Mouse (Mus musculus) CD8-positive naive resting alpha-beta T cell, adult 2 months (primary cell): ENCODE data around the gene Ttc30b.
"Not testable (repeated sequence)": the region's sequence is repeated elsewhere in the genome, so short reads cannot be mapped to it uniquely, and the experiment has no call there.

ENCODE experiments used
- DNase-seq, 2 experiments: peaks; one replicate each; pipeline ENCODE4 v3.0.0; 2022; ENCODE audit warnings: low read depth in 2 of 2, low spot score in 2 of 2

Gene Ttc30b

GRCm38 (mm10) chr2:75938117-75939063, at the start of gene Ttc30b:
Gene Ttc30b (minus strand): TSS chr2:75938585.
- DNase-seq = peak; percentile 69 to 76

- DNase-seq = no peak
Measured at GRCm38 (mm10) chr2:75987739-75988138, 49.4 kb upstream of the Ttc30b start.

DNA sequence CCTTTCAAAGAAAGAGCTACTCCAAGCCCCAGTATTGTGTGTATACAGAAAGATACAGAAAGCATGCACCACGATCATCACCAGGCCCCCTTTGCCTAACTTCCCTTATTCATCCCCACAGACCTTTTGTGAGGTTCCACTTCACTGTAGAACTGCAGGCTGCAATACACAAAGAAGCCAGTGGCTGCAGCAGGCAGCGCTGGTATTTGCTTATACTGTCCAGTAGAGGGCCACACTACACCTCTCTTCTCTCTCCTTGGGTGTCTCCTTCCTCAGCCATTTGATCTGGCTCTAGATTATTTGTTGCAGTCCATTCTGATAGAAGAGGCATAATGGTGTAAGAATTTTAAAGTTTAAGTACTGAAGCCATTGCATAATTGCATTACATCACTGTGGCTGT, 46.7 kb upstream of the Ttc30b start:
- DNase-seq = peak; percentile 52 to 57

DNA sequence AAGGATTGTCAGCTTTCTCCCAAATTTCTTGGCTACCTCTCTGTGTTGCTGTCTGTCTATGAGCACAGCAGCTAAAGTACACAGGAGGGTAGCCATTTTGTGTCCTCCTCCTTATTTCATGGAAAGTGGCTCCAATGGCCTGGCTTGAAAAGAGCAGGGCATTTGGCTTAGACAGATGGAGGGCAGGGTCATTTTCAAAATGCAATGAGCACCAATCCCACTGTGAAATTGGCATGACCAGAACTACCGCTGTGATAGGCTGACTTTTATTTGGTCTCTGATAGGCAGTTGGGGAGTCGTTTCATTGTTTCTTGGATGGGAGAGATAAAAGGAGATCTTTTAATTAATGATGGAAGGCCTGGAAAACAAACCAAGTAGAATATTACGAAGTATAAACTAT, 45.5 kb upstream of the Ttc30b start:
- no peak for DNase-seq

GRCm38 (mm10) chr2:75983091-75983490, 44.7 kb upstream of the Ttc30b start:
- no peak for DNase-seq

GRCm38 (mm10) chr2:75982626-75983025, 44.2 kb upstream of the Ttc30b start:
- DNase-seq = no peak

DNA sequence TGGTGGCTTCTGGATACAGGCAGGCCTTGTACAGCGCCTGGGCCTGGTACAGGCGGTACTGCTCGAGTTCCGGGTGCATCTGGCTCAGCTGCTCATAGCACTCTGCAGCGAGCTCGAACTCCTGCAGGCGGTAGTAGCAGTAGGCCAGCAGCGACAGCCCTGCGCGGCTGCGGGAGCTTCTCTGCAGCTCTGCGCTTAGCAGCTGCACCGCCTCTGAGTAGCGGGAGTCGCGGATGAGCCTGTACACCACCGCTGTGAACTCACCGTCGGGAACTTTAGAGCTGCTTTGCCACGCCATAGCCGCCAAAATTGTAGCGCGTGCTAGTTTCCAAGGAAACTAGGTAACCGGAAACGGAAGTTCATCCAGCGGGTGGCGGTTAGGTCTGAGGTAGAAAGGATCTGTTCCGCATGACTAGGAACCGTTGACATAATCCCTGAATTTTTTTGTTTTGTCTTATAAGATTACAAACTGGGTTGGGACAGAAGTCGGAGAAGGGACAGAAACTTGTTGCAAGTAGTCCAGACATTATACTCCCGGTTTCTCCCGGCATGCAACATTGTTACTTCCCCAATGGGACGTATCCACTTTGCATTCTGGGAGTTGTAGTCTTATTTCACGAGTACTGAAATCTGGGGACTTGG, 43.2 kb upstream of the Ttc30b start, which contains the start of gene Ttc30a1:
Ttc30a1 (minus strand) TSS at position 528 of the 642 bp plus-strand sequence.
- DNase-seq = peak; percentile 55 to 78

GRCm38 (mm10) chr2:75980933-75981439, 42.6 kb upstream of the Ttc30b start:
- DNase-seq = not testable (repeated sequence)

DNA sequence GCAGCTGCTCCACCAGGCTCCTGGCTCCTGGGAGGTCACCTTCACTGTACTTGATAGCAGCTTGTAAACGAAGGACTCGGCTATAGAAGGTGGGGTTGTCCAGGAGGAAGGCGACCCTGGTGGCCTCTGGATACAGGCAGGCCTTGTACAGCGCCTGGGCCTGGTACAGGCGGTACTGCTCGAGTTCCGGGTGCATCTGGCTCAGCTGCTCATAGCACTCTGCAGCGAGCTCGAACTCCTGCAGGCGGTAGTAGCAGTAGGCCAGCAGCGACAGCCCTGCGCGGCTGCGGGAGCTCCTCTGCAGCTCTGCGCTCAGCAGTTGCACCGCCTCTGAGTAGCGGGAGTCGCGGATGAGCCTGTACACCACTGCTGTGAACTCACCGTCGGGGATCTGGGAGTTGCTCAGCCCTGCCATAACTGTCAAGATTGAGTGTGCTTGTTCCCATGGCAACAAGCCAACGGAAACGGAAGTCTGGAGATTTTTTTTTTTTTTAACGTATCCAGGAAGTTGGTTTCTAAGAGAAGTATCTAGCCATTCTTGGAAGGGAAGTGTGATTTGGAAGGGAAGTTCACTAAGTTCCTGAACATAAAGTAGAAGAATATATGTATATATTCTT, 39.5 kb upstream of the Ttc30b start, which contains the start of gene Ttc30a2:
Ttc30a2 (minus strand) TSS at position 419 of the 617 bp plus-strand sequence.
- DNase-seq = peak in 1 of 2 experiments; percentile 14

DNA sequence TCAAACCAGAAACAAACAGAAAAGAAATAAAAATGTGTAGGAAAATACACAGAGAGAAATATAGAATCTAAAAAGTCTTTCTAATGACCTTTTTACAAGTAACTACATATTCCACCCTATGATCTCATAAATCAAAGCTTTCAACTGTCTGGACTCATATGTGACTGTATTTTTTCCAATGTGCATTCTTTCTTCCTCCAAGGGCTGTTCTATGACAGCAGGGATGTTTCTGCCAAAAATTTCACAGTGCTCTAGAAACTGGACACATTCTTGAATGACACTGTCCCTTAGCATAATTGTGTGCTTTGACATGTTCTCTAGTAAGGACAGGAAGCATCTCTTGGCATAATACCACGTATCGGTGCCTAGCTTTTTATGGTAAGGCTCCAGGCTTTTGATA, 37.7 kb upstream of the Ttc30b start:
- DNase-seq = not testable (repeated sequence)

- DNase-seq = no peak
Measured at GRCm38 (mm10) chr2:75974131-75974530, 35.7 kb upstream of the Ttc30b start.

GRCm38 (mm10) chr2:75964972-75965371, 26.6 kb upstream of the Ttc30b start:
- peak; percentile 53 to 65 for DNase-seq

DNA sequence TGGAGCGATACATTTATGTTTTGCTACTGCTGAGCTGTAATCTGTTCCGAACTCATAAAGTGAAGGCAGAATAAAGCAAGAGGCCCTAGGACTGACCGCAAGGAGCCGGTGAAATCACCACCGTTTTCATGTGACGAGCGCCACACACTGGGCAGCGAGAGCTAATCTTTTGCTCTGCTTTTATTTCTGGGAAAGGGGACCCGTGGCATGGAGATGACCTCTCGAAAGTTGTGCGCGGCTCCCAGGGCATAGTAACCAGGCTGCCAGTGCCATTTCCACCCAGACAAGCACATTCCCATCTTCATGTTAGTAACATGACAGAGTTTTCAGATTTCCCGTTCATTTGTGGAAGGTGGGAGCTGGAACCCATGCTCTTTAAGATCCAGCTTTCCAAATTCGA, 26.1 kb upstream of the Ttc30b start:
- no peak for DNase-seq

DNA sequence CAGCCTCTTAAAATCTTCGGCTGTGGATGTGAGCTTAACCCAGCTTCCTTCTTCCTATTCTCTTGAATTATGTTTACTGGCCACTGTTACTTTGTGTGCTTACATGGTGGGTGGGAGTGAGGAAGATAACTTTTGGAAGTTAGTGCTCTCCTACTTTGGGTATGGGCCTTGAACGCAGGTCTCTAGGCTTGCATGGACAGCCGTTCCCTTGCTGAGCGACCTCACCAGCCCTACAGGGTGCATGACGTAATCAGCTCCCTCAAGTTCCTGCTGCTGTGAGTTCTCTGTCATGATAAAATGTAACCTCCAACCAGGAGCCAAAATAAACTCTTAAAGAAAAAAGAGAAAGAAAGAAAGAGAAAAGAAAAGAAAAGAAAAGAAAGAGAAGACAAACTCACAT, 25.7 kb upstream of the Ttc30b start:
- no peak for DNase-seq

- DNase-seq = no peak
Measured at GRCm38 (mm10) chr2:75963211-75963840, 24.9 kb upstream of the Ttc30b start.

DNA sequence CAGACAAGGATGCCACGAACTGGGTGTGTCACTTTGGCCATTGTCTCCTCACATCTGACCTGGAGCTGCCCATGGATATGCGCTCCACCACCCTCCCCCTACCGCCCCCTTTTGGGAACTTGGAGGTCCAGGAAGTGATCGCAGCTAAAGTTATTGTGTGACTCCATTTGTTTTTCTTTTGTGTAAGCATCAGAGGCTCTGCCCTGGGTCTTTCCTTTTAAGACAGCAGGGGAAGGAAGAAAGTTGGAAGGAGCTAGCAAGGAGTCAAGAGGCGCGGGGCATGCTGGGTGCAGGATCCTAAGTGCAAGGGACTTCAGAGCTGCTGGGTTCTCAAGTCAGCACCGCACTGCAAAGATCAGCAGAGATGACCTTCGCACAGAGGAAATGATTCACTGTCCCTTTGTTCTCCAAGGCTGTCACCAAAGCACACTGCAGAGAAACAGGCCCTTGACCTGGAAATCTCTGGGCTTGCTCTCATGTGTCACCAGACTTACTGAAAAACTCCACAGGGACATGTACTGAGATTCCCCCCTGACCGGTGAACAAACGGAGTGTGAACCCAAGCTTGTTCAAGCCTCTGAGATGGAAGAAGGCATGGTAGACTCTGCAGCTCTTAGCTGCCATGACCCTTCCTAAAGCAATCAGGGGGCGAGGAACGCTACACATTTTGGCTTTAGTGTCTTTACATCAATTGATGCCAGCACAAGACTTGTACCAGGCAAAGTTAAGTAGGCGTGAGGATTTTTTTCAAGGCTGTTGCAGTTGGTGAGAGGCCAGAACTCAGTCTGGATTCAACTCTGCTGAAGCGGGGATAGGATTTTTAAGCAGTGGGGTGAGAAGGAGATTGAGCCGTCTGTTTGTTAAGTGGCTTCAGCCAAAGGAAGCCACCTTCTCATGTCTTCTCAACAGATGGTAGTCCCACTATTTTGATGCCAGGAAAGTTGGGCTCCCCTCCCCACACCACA, 22.3 kb upstream of the Ttc30b start:
- no peak for DNase-seq

- DNase-seq = no peak
Measured at GRCm38 (mm10) chr2:75959850-75960365, 21.5 kb upstream of the Ttc30b start.

DNA sequence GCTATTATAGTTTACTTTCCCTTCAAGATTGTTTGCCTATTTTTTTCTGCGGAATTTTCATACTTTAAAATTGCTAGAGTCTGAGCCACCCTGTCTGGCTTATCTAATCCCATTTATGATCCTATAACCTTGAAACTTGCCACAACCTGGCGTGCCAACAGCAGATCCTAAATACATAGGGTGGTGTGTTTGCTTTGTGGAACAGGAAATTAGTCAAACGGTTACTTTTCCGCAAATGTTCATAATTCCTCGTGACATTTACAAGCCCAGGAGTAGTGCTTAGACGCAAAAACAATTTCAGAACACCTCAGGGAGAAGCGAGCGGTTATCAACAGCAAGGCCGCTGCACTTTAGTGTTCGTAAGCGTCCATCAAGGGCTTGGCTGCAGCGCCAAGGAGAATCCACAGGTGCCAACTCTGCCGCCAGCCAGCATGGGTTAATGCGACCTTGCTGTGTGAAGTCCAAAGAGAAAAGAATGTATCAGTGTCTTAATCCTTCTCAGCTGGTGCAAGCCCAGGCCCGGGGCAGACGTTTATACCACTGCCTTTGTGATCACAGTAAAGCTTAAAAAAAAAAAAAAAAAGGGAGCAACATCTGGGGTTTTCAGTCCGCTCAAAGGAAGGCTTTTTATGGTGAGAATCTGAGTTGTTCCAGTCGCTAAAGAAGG, 20.9 kb upstream of the Ttc30b start:
- no peak for DNase-seq

DNA sequence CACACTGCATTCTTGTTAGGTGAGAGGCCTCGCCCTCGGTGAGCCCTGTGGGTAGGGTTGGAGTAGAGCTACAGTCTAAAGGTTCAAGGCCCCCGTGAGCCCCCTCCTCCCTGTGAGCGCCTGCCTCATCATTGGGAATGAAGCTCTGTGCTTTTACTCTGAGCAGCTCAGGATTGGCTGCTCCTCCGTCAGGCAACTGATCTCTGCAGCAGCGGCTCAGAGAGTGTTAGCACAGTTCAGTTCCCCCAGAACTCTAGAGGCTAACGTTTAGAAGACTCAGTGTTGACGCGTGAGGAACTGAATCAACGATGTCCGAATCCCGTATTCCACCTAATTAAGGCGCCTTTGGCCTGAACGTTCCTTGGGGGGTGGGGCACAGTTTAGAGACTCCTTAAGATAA, 17.3 kb upstream of the Ttc30b start:
- DNase-seq = no peak
